Mouse (Mus musculus) heart, embryonic 11.5 days (tissue): ENCODE data around the gene Kctd14. TPM values are rescaled to one million over a fixed set of nuclear protein-coding genes. Genes with fewer than 3 reads are reported as not detected.
"Not testable (repeated sequence)": the region's sequence is repeated elsewhere in the genome, so short reads cannot be mapped to it uniquely, and the experiment has no call there.

Source experiments
- ATAC-seq: fragments of 200-750 bp; cut with Nextera tagmentation; replicated peaks from 2 replicates; pipeline ENCODE4 v1.8.0; 2017; ENCODE audit warnings: moderate library complexity; ENCODE audit not compliant: insufficient number of reproducible peaks, low FRiP score, low TSS enrichment
- H3K27ac ChIP-seq: fragments of 300-500 bp; sonication (generic); 2 replicates; pipeline ENCODE4 v1.5.1; 2014; ENCODE audit warnings: mild to moderate bottlenecking, low read depth, low read length
- H3K27me3 ChIP-seq: fragments of 300-500 bp; sonication (generic); 2 replicates; pipeline ENCODE4 v1.6.1; 2014; ENCODE audit warnings: mild to moderate bottlenecking, low read length, mixed read lengths; ENCODE audit not compliant: control insufficient read depth, insufficient read depth
- H3K36me3 ChIP-seq: fragments of 300-500 bp; sonication (generic); 2 replicates; pipeline ENCODE4 v1.6.1; 2014; ENCODE audit warnings: mild to moderate bottlenecking, low read length, moderate library complexity, mixed read lengths; ENCODE audit not compliant: control insufficient read depth, insufficient read depth
- H3K4me1 ChIP-seq: fragments of 300-500 bp; sonication (generic); 2 replicates; pipeline ENCODE4 v1.6.1; 2014; ENCODE audit warnings: low read length; ENCODE audit not compliant: control insufficient read depth, insufficient read depth
- H3K4me2 ChIP-seq: fragments of 300-500 bp; sonication (generic); 2 replicates; pipeline ENCODE4 v1.6.1; 2014; ENCODE audit warnings: mild to moderate bottlenecking, moderate library complexity
- H3K4me3 ChIP-seq: fragments of 300-500 bp; sonication (generic); 2 replicates; pipeline ENCODE4 v1.5.1; 2014; ENCODE audit warnings: low read depth, low read length
- H3K9ac ChIP-seq: fragments of 300-500 bp; sonication (generic); 2 replicates; pipeline ENCODE4 v1.6.1; 2014; ENCODE audit warnings: mild to moderate bottlenecking, low read depth, low read length, moderate library complexity
- H3K9me3 ChIP-seq: fragments of 300-500 bp; sonication (generic); replicated peaks from 2 replicates; pipeline ENCODE4 v1.6.1; 2016; ENCODE audit warnings: low read length; ENCODE audit not compliant: control insufficient read depth
- WGBS: fragments of 180-500 bp; shearing (Covaris S2); extraction: QIAGEN DNeasy Blood & Tissue Kit; methylation state at CpG from one replicate; pipeline ENCODE4 v1.1.7; 2014; ENCODE audit not compliant: insufficient replicate concordance; 5-methylcytosine and 5-hydroxymethylcytosine counted together
- polyA plus RNA-seq: library from polyadenylated mRNA; unstranded; fragments of >200 nt; fragmentation: Nextera tagmentation; extraction: Ambion mirVana; gene quantifications from 2 replicates; pipeline ENCODE4 v1.2.1, GENCODE M21; 2014

Gene Kctd14
- polyA plus RNA-seq, 1 experiment from 2014 or later = 0.67 TPM

DNA sequence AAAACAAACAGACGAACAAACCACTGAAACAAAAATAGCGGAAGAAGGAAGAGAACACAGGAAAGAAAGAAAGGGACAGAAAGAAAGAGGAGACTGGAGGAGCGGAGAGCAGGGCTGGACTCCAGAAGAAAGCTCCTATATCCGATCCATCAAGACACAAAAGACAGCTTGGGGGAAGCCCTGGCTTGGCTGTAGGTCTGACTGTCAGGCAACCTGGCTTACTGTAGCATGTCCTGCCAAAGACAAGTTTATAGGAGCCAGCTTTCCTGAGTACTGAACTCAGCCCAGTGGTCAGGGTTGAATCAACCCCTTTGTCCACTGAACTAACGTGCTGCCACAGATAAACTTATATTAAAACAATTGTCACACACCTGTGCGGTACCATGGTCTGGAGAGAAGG, 23.8 kb upstream of the Kctd14 start:
- 84% methylated on average over 6 of the region's 6 CpGs for WGBS
- Histone ChIP-seq H3K27me3 (no peaks in the 10 kb centered on the region), H3K9me3 (no peaks in the 10 kb centered on the region), H3K27ac (no peak overlapping the region), H3K4me2 (no peak overlapping the region), H3K4me3 (no peak overlapping the region), H3K36me3 (no peaks in the 10 kb centered on the region), H3K4me1 (peaks cover 7% of the 10 kb centered on the region; the same call in 1 of the 2 replicates), H3K9ac (no peak overlapping the region)
- no peak for ATAC-seq

DNA sequence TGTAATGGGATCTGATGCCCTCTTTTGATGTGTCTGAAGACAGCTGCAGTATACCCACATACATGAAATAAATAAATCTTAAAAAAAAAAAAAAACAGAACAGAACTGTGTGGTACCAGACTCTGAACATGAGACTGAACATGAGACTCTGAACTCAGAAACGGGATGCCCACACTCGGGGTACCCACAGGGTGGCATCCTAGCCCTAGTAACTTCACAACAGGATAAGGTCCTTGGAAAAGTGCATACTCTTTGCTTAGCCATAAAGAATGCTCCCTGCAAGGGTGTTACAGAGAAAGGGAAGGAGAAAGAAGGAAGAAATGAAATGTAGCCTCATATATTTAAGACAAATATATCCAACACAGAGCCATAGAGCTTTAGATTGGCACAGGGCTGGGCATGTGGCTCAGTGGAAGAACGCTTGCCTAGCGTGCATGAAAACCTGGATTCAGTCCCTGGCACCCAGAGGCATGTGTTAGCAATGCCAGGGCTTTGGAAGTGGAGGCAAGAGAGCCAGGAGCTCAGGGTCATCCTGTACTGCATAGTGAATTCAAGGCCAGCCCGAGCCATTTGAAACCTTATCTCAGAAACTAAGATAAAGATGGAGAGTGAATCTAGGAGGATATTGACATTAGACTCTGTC, 23.2 kb upstream of the Kctd14 start:
- Histone ChIP-seq H3K4me3 (no peak overlapping the region), H3K9ac (no peak overlapping the region), H3K27ac (no peak overlapping the region), H3K9me3 (no peaks in the 10 kb centered on the region), H3K4me2 (no peak overlapping the region), H3K4me1 (peaks cover 7% of the 10 kb centered on the region; the same call in 1 of the 2 replicates), H3K27me3 (no peaks in the 10 kb centered on the region), H3K36me3 (no peaks in the 10 kb centered on the region)
- ATAC-seq = no peak
- 70% methylated on average over 5 of the region's 5 CpGs for WGBS

DNA sequence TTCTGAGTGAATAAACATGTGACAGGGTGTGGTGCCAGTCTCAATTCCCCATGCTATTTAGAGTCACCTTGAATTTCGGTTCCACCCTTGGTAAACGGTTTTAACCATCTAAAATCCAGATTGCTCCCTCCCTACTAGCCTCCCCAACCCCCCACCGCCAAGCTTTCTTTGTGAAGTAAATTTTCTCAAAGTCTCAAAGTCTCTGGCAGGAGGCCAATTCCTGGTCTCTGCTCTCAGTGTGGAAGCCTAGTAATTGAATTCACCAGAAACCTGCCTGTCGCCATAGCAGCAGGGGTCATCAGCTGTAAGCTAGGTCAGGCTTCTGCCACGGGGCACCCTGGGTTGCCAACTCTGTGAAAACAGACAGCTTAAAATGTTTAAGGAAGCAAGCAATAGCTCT, 21.4 kb upstream of the Kctd14 start:
- Histone ChIP-seq H3K36me3 (no peaks in the 10 kb centered on the region), H3K9me3 (no peaks in the 10 kb centered on the region), H3K27me3 (no peaks in the 10 kb centered on the region), H3K9ac (0 out of 2 replicates have a peak overlapping the region, but pooled peaks have one; percentile 28), H3K4me3 (no peak overlapping the region), H3K4me2 (no peak overlapping the region), H3K27ac (no peak overlapping the region), H3K4me1 (peaks cover 7% of the 10 kb centered on the region; the same call in 1 of the 2 replicates)
- no peak for ATAC-seq
- WGBS = 6% methylated on average over 5 of the region's 5 CpGs

DNA sequence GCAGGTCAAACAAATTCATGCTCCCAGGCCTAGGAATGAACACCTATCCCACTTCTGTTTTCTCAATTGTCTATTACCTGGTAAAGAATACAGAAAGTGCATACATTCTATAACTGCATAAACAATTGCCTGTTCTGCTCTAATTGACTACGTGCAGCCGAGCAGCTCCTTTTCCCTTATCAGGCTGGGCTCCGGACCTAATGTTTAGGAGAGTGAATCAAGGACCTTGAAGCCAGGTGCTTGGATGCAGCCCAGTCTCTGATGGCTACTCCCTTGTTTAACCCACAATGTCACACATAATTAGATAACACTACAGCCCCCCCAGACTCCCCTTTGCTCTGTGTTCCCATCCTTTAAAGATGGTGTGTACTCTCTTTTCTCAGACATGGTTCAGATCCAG, 17.6 kb upstream of the Kctd14 start:
- ATAC-seq, H3K36me3 ChIP-seq, H3K27me3 ChIP-seq, H3K4me3 ChIP-seq, H3K27ac ChIP-seq, H3K4me1 ChIP-seq, H3K9ac ChIP-seq, H3K9me3 ChIP-seq, H3K4me2 ChIP-seq: not testable (repeated sequence)
- 50% methylated on average over 3 of the region's 3 CpGs for WGBS

DNA sequence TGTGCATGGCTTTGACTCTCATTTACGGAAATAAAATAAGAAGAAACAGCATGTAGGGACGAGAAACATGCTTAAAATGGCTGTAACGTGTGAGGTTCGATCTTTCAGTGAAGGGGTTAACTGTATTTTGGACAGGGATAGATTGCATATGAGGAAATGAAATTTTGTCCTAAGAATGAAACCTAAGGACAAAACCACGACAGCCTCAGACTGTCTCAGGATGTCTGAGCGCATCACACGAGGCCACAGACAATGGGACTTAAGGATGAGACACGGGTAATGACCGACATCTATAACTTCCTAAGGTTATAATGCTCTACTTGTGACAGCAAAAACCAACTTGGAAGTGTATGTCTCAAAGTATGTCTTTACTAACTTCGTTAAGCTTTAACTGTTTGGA, 16.6 kb upstream of the Kctd14 start:
- Histone ChIP-seq H3K4me2 (no peak overlapping the region), H3K9me3 (no peaks in the 10 kb centered on the region), H3K36me3 (no peaks in the 10 kb centered on the region), H3K4me3 (no peak overlapping the region), H3K27ac (no peak overlapping the region), H3K27me3 (no peaks in the 10 kb centered on the region), H3K9ac (no peak overlapping the region), H3K4me1 (peaks cover 7% of the 10 kb centered on the region; the same call in 1 of the 2 replicates)
- 80% methylated on average over 10 of the region's 10 CpGs for WGBS
- ATAC-seq = no peak

DNA sequence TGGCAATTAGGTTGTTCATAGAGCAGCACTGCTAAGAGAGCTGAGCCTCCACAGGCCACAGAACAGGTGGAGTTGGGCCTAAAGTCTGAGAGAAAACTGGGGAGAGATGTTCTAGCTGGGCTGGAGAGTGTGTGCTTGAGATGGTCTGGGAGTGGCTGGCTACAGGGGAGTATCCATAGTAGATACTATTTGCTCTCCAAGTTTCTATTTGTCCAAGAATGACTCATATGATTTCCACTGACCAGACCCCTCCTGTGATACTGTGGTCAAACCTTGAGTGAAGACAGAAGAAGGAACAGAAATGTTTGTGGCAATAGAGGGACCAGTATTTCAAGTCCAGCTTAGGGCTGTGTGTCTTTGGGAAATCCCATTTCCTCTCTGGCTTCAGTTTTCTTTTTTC, 12.1 kb upstream of the Kctd14 start:
- no peaks in the 10 kb centered on the region for H3K36me3 ChIP-seq
- H3K4me1 ChIP-seq = no peaks in the 10 kb centered on the region
- no peak for ATAC-seq
- no peaks in the 10 kb centered on the region for H3K27me3 ChIP-seq
- no peak overlapping the region for H3K9ac ChIP-seq
- no peaks in the 10 kb centered on the region; the same call in 1 of the 2 replicates for H3K9me3 ChIP-seq
- no peak overlapping the region for H3K27ac ChIP-seq
- no peak overlapping the region for H3K4me3 ChIP-seq
- H3K4me2 ChIP-seq = no peak overlapping the region

DNA sequence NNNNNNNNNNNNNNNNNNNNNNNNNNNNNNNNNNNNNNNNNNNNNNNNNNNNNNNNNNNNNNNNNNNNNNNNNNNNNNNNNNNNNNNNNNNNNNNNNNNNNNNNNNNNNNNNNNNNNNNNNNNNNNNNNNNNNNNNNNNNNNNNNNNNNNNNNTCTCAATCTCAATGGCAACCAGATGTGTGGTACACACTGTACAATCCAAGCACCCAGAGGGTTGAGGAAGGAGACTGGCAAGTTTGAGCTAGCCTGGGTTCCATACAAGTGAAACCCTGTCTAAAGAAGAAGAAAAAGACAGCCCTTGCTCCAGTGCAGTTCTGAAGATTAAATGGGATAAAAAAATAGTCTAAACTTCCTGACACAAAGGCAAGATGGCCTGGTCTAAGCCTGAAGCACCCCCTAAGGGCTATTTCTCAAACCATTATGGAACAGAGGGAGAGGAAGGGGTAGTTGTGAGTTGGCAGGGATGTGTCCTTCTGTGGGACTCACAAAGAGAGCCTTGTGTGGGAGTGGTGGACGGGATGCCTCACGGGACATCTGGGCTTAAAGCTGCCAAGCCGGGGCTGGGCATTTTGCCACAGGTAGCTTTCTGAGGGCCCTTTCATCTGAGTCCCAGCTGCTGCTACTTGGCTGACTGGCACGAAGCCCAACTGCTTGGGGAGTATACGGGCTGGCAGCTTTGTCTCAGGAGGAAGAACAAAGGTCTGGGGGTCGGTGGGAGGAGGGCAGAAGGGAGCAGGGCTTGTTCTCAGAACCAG, 4.8 kb upstream of the Kctd14 start:
- no peaks in the 10 kb centered on the region; the same call in 1 of the 2 replicates for H3K9me3 ChIP-seq
- 56% methylated on average over 6 of the region's 6 CpGs for WGBS
- H3K4me1 ChIP-seq = no peaks in the 10 kb centered on the region
- H3K36me3 ChIP-seq = no peaks in the 10 kb centered on the region
- no peaks in the 10 kb centered on the region for H3K27me3 ChIP-seq
- H3K9ac ChIP-seq = no peak overlapping the region
- no peak overlapping the region for H3K27ac ChIP-seq
- H3K4me2 ChIP-seq = no peak overlapping the region
- ATAC-seq = no peak
- no peak overlapping the region for H3K4me3 ChIP-seq

DNA sequence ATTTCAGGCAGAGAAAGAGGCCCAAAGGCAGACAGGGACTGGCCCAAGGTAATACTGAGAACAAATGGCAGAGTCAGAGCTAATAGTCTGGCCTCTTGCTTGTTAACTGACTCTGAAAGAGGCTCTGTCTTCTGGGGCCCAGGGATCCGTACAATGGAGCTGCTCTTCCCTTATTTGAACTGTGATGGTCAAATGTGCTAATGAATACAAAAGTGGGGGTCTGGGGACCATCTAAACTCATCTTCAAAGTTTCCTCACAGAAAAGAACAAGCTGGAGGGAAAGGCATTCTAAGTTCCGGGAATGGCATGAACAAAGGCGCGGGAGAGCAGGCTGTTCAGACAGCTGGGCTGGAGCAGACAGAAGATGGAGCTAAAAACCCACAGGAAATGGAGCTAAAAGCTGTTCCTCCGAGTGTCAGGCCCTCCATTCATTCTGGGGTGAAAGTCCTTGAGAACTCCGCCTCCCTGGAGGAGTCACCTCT, 4.0 kb upstream of the Kctd14 start:
- Histone ChIP-seq H3K4me3 (no peak overlapping the region), H3K27ac (no peak overlapping the region), H3K4me1 (no peaks in the 10 kb centered on the region), H3K9me3 (no peaks in the 10 kb centered on the region), H3K36me3 (no peaks in the 10 kb centered on the region), H3K27me3 (no peaks in the 10 kb centered on the region), H3K4me2 (no peak overlapping the region), H3K9ac (no peak overlapping the region)
- ATAC-seq = no peak
- WGBS = 62% methylated on average over 6 of the region's 6 CpGs
